Mouse (Mus musculus) kidney, adult 2 months (tissue): ENCODE measurements around the gene Trim2.

Experiments used
- CTCF ChIP-seq: fragments of 200-500 bp; conservative IDR thresholded peaks from 2 replicates; pipeline ENCODE4 v1.5.1; 2011; ENCODE audit warnings: low read depth, mild to moderate bottlenecking, control low read depth, low read length, moderate library complexity, mixed read lengths; ENCODE audit not compliant: insufficient read depth, insufficient read length
- POLR2A ChIP-seq: fragments of 200-500 bp; IDR thresholded peaks from one replicate; pipeline ENCODE4 v1.6.1; 2011; ENCODE audit warnings: low read depth, low read length, control low read depth

- TF ChIP-seq POLR2A = no peak
- no peak for TF ChIP-seq CTCF
These were observed 19.4 kb downstream of the Trim2 start for GRCm38 (mm10) chr3:84287256-84287655.
